Mouse (Mus musculus): ENCODE measurements around the gene Avpr1b. TPM values are rescaled to one million over a fixed set of nuclear protein-coding genes. Genes with fewer than 3 reads are reported as not detected.
"Not testable (repeated sequence)": the region's sequence is repeated elsewhere in the genome, so short reads cannot be mapped to it uniquely, and the experiment has no call there.

Gene Avpr1b
- polyA plus RNA-seq (2016; fragmentation: Nextera tagmentation; extraction: Ambion mirVana): not detected in 2 replicates

GRCm38 (mm10) chr1:131598905-131599304 is at the start of gene Avpr1b:
TSS of gene Avpr1b (plus strand) at chr1:131599239.
- Histone ChIP-seq H3K27me3 (replicated peaks) (peaks cover 57% of the 10 kb centered on the region), H3K4me3 (no peak within 1 kb of the TSS), H3K4me1 (no peaks in the 10 kb centered on the region; the same call in 1 of the 2 replicates), H3K9ac (no peak within 1 kb of the TSS), H3K4me2 (no peak within 1 kb of the TSS), H3K9me3 (replicated peaks) (no peaks in the 10 kb centered on the region), H3K27ac (no peak within 1 kb of the TSS), H3K36me3 (no peaks in the 10 kb centered on the region)
- WGBS (ENCODE audit: insufficient replicate concordance): 22% methylated on average over 12 of the region's 12 CpGs
- no peak for ATAC-seq

DNA sequence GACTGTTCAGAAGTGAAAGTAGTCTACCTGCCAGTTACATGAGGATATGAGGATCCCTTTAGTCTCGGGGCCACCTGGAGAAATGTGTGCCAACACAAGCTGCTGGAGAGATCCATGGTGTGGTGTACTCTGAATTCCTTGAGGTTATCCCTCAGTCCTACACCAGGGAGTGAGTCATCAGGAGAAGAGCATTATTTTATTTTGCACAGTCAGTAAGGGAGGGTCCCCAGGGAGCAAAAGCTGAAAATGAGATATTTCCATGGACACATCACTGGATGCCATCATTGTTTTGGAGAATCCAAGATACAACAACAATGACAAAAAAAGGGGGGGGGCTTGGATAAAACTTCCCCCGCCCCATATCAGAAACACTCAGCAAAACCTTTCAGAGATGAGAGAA is 47.1 kb upstream of the Avpr1b start:
- H3K9me3 ChIP-seq (replicated peaks): no peaks in the 10 kb centered on the region
- no peak overlapping the region for H3K9ac ChIP-seq
- WGBS (ENCODE audit: insufficient replicate concordance): 74% methylated on average over 2 of the region's 2 CpGs
- no peak for ATAC-seq
- H3K4me3 ChIP-seq: no peak overlapping the region
- no peak overlapping the region for H3K4me2 ChIP-seq
- no peaks in the 10 kb centered on the region for H3K27me3 ChIP-seq (replicated peaks)
- H3K4me1 ChIP-seq: peaks cover 3% of the 10 kb centered on the region; the same call in 1 of the 2 replicates
- no peaks in the 10 kb centered on the region for H3K36me3 ChIP-seq
- H3K27ac ChIP-seq: no peak overlapping the region

DNA sequence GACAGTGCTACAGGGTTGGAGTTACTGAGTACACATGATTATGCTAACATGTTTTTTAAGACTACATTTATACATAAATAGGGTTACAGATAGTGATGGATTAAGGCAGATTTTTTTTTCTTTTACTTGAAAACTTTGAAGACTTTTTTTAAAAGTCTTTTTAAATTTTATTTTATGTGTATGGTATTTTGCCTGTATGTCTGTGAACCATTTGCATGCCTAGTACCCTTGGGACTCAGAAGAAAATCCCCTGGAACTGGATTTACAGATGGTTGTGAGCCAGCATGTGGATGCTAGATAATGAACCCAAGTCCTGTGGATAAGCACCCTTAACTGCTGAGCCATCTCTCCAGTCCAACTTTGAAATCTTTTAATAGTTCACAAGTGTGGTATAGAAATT is 45.6 kb upstream of the Avpr1b start:
- H3K27ac ChIP-seq: no peak overlapping the region
- H3K36me3 ChIP-seq: no peaks in the 10 kb centered on the region
- ATAC-seq: no peak
- peaks cover 8% of the 10 kb centered on the region; the same call in 1 of the 2 replicates for H3K27me3 ChIP-seq (replicated peaks)
- H3K4me3 ChIP-seq: no peak overlapping the region
- H3K4me1 ChIP-seq: peaks cover 3% of the 10 kb centered on the region; the same call in 1 of the 2 replicates
- H3K9ac ChIP-seq: no peak overlapping the region
- no peaks in the 10 kb centered on the region for H3K9me3 ChIP-seq (replicated peaks)
- H3K4me2 ChIP-seq: no peak overlapping the region

DNA sequence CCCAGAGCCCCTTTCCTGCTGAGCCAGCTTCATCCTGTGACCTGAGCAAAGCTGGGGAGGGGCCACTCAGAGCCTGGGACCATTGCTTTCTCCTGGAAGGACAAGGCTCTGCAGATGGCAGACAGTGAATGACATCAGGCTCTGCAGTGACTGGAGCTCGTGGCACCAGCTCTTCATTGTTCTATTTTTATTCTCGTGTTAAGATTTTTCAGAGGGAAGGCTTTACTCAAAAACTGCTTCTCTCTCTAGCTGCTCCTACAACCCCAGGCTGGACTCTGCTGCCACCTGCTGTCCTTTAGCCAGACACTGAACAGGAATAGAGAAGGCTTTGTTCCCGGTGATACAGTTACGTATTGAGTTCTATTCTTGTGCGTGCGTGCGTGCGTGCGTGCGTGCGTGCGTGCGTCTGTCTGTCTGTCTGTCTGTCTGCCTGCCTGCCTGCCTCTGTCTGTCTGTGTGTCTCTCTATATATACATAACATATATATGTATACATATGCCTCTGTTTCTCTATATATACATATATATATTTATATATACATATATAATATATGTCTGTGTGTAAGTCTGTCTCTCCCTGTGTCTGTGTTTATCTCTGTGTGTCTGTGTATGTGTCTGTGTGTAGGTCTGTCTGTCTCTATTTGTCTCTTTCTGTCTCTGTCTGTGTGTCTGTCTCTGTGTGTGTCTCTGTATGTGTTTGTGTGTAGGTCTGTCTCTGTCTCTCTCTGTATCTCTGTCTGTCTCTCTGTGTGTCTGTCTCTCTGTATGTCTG is 43.8 kb upstream of the Avpr1b start:
- Histone ChIP-seq H3K4me2 (peak overlapping the region; percentile 31), H3K27me3 (replicated peaks) (peaks cover 8% of the 10 kb centered on the region; the same call in 1 of the 2 replicates), H3K36me3 (no peaks in the 10 kb centered on the region), H3K4me3 (no peak overlapping the region), H3K27ac (no peak overlapping the region), H3K9ac (0 out of 2 replicates have a peak overlapping the region, but pooled peaks have one; percentile 14), H3K9me3 (replicated peaks) (no peaks in the 10 kb centered on the region), H3K4me1 (peaks cover 3% of the 10 kb centered on the region; the same call in 1 of the 2 replicates)
- peak; percentile 47; the same call in 1 of the 2 replicates for ATAC-seq
- 14% methylated on average over 13 of the region's 13 CpGs for WGBS (ENCODE audit: insufficient replicate concordance)

GRCm38 (mm10) chr1:131560500-131560899 is 38.5 kb upstream of the Avpr1b start:
- Histone ChIP-seq H3K36me3 (no peaks in the 10 kb centered on the region), H3K9ac (no peak overlapping the region), H3K4me3 (no peak overlapping the region), H3K27me3 (replicated peaks) (peaks cover 8% of the 10 kb centered on the region; the same call in 1 of the 2 replicates), H3K4me1 (no peaks in the 10 kb centered on the region), H3K4me2 (no peak overlapping the region), H3K27ac (no peak overlapping the region), H3K9me3 (replicated peaks) (no peaks in the 10 kb centered on the region)
- ATAC-seq: no peak

DNA sequence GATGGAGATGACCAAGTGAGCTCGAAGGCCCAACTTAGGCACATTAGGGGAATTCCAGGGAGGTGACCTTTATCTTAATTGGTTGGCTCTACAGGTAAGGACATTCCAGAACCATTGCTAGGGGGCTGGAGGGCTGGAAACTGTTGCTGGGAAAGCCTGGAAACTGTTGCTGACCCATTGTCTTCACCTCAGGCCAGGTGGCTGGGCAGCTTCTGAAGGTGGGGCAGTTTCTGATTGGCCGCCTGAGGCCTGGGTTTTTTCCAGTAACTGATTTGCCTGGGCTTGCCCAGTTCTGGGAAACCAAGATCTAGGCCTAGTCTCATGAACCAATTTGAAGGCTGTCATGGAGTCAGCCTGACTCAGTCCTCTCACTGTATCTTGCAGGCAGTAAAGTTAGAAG is 37.0 kb upstream of the Avpr1b start:
- H3K9me3 ChIP-seq (replicated peaks): no peaks in the 10 kb centered on the region
- H3K4me1 ChIP-seq: no peaks in the 10 kb centered on the region
- H3K4me2 ChIP-seq: no peak overlapping the region
- no peak overlapping the region for H3K4me3 ChIP-seq
- H3K9ac ChIP-seq: no peak overlapping the region
- no peak overlapping the region for H3K27ac ChIP-seq
- 65% methylated on average over 2 of the region's 2 CpGs for WGBS (ENCODE audit: insufficient replicate concordance)
- no peaks in the 10 kb centered on the region for H3K36me3 ChIP-seq
- peaks cover 8% of the 10 kb centered on the region; the same call in 1 of the 2 replicates for H3K27me3 ChIP-seq (replicated peaks)
- ATAC-seq: no peak

DNA sequence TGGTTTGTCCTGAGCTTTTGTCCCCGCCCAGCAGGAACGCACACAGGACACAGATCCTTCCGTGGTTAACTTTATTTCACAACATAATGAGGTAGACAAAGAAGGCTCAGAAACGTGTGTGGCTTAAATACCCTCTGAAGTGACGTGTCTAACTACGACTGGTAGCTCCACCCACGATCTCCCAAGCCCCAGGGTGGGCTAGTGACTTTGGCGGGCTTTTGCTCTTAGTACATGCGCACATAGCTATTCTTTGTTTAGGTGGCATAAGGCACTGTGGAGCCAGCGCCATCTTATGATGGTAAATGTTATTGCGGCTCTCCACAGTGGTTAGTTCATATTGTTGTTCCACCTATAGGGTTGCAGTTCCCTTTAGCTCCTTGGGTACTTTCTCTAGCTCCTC is 33.0 kb upstream of the Avpr1b start:
- H3K27me3 ChIP-seq (replicated peaks); H3K9ac ChIP-seq; H3K36me3 ChIP-seq; H3K4me1 ChIP-seq; H3K9me3 ChIP-seq (replicated peaks); H3K27ac ChIP-seq; H3K4me3 ChIP-seq: not testable (repeated sequence)
- peak; percentile 67 for ATAC-seq
- H3K4me2 ChIP-seq: peak overlapping the region; percentile 35
- WGBS (ENCODE audit: insufficient replicate concordance): 19% methylated on average over 11 of the region's 11 CpGs

DNA sequence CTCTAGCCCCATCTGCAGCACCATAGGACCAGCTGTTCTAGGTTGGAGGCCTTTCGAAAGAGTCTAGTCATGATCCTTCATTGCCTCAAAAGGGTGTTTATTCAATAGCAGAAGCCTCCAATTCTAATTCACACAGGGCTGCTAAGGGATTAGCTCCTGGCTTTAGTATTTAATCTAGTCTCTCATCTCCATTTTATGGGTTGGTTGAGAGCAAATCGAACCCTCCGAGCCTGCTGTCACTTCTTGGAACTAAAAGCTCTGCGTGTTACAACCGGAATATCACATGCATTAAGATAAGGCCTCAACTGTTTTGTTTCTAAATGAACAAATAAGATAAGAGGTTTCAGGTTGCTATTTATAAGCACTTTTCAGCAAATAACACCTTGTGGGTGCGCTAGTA is 29.3 kb upstream of the Avpr1b start:
- 67% methylated on average over 6 of the region's 6 CpGs for WGBS (ENCODE audit: insufficient replicate concordance)
- Histone ChIP-seq H3K9me3 (replicated peaks) (no peaks in the 10 kb centered on the region), H3K27ac (no peak overlapping the region)

GRCm38 (mm10) chr1:131570391-131570790 is 28.6 kb upstream of the Avpr1b start:
- no peaks in the 10 kb centered on the region for H3K27me3 ChIP-seq (replicated peaks)
- 79% methylated on average over 4 of the region's 4 CpGs for WGBS (ENCODE audit: insufficient replicate concordance)
- H3K4me1 ChIP-seq: no peaks in the 10 kb centered on the region
- no peak overlapping the region for H3K27ac ChIP-seq
- H3K36me3 ChIP-seq: no peaks in the 10 kb centered on the region
- H3K4me2 ChIP-seq: no peak overlapping the region
- no peak overlapping the region for H3K9ac ChIP-seq
- H3K9me3 ChIP-seq (replicated peaks): no peaks in the 10 kb centered on the region
- H3K4me3 ChIP-seq: no peak overlapping the region
- peak; percentile 42; the same call in 1 of the 2 replicates for ATAC-seq

More for the DNA sequence above, 29.3 kb upstream of the Avpr1b start:
- no peaks in the 10 kb centered on the region for H3K4me1 ChIP-seq
- no peak overlapping the region for H3K9ac ChIP-seq
- no peak overlapping the region for H3K4me2 ChIP-seq
- H3K4me3 ChIP-seq: no peak overlapping the region
- no peak for ATAC-seq
- no peaks in the 10 kb centered on the region for H3K27me3 ChIP-seq (replicated peaks)
- no peaks in the 10 kb centered on the region for H3K36me3 ChIP-seq

GRCm38 (mm10) chr1:131573721-131574120 is 25.3 kb upstream of the Avpr1b start:
- WGBS (ENCODE audit: insufficient replicate concordance): 79% methylated on average over 14 of the region's 14 CpGs
- Histone ChIP-seq H3K27ac (no peak overlapping the region), H3K9ac (no peak overlapping the region), H3K4me2 (no peak overlapping the region), H3K36me3 (no peaks in the 10 kb centered on the region), H3K4me3 (no peak overlapping the region), H3K9me3 (replicated peaks) (no peaks in the 10 kb centered on the region), H3K4me1 (no peaks in the 10 kb centered on the region), H3K27me3 (replicated peaks) (no peaks in the 10 kb centered on the region)
- ATAC-seq: peak; percentile 87

GRCm38 (mm10) chr1:131578943-131579680 is 19.9 kb upstream of the Avpr1b start:
- Histone ChIP-seq H3K4me1 (no peaks in the 10 kb centered on the region), H3K27me3 (replicated peaks) (no peaks in the 10 kb centered on the region), H3K4me2 (no peak overlapping the region), H3K4me3 (no peak overlapping the region), H3K9me3 (replicated peaks) (no peaks in the 10 kb centered on the region), H3K9ac (no peak overlapping the region), H3K27ac (no peak overlapping the region), H3K36me3 (no peaks in the 10 kb centered on the region)
- ATAC-seq: no peak
- 65% methylated on average over 17 of the region's 17 CpGs for WGBS (ENCODE audit: insufficient replicate concordance)

DNA sequence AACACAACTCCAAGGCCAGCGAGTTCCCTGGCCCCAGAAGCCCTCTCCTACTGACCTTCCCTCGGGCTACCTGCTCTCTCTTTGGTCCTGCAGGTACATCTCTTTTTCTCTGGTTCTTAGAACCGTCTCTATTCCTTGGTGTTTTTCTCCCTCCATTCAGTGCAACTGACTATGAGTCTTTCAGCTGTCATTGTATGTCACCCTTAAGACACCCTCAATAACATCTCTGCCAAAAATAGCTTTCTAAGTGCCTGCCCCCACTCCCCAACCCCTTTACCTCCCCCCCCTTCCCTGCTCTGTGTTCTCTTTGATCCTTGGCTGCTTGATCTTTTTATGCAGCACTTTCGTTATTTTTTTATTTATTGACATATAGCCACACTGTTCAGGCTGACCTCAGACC is 18.6 kb upstream of the Avpr1b start:
- H3K9ac ChIP-seq: no peak overlapping the region
- no peaks in the 10 kb centered on the region for H3K4me1 ChIP-seq
- no peaks in the 10 kb centered on the region for H3K36me3 ChIP-seq
- no peak overlapping the region for H3K27ac ChIP-seq
- no peak for ATAC-seq
- no peak overlapping the region for H3K4me3 ChIP-seq
- no peak overlapping the region for H3K4me2 ChIP-seq
- WGBS (ENCODE audit: insufficient replicate concordance): 40% methylated on average over 4 of the region's 4 CpGs
- no peaks in the 10 kb centered on the region for H3K9me3 ChIP-seq (replicated peaks)
- no peaks in the 10 kb centered on the region for H3K27me3 ChIP-seq (replicated peaks)
